Mouse (Mus musculus) testis, adult 2 months (tissue): Measurements from ENCODE around the gene Rars.

ENCODE experiments used
- CTCF ChIP-seq: fragments of 200-500 bp; IDR thresholded peaks from 2 replicates; pipeline ENCODE4 v1.5.1; 2012; ENCODE audit warnings: low read depth, mild to moderate bottlenecking, inconsistent platforms, low read length, moderate library complexity; ENCODE audit not compliant: control insufficient read depth, insufficient read depth, insufficient replicate concordance
- POLR2A ChIP-seq: fragments of 200-500 bp; IDR thresholded peaks from 2 replicates; pipeline ENCODE4 v1.6.1; 2012; ENCODE audit warnings: low read depth, mild to moderate bottlenecking, inconsistent platforms, low read length, moderate library complexity; ENCODE audit not compliant: control insufficient read depth

DNA sequence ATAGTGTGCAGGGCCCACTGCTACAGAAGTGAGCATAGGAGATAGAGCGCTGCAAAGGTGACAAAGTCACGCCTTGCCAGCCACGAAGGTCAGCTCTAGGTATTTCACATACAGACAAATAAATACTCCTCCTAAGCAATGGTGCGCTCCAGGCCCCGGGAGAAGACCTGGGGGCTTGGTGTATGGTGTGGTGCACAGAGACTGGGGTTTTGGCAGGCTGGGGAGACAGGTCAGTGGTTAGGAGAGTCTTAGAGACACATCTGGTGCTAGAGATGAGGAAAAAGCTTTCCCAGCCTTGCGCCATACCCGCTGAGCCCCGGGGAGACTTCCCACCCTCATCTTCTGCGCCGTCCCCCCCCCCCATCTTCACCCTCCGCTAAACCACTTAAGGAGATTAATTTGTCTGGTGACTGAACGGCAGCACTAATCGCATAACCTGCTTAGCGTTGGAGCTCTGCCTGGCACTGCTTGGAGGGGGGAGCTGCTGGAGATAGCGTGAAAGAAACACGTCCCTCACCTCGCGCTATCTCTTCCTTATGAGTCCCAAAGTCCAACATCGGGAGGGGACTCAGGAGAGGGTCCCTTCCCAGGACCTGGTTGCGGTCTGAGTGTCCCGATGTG lies 39.4 kb upstream of the Rars start:
- TF ChIP-seq POLR2A, result no peak
- no peak for TF ChIP-seq CTCF
